Mouse (Mus musculus): ENCODE measurements around the gene Scaf8. TPM values are rescaled to one million over a fixed set of nuclear protein-coding genes. Genes with fewer than 3 reads are reported as not detected.
"Not testable (repeated sequence)": the region's sequence is repeated elsewhere in the genome, so short reads cannot be mapped to it uniquely, and the experiment has no call there.

Gene Scaf8
- total RNA-seq, 2 experiments from 2014 or later, result 52.9 to 61.2 TPM

DNA sequence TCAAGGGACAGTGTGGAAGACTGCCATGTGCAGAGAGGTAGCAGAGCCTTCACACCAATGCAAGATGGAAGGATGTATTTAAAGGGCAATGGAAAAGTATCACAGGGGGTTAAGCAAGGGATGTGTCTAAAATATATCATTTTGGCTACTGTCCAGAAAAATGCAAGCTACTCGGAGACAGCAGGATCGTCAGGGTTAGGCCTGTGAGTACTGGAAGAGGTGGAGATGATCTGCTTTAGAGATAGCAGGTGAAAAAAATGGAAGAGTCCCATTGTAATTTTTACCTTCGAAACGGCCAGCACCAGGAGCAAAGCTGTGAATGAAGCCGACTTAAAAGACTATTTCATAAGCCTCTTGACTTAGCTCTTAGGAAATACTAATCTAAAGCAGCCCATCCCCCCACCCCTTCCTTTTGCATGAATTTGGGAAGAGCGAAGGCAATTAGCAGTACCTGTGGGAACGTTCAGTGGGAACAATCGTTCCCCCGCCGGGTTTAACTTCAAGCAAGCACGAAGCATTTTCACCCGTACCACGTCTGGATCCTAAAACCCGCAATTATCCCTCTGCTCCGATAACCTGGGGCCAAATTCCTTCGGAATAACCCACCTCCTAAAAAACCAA is 925 bp upstream of the Scaf8 start:
- peak; percentile 22 for ATAC-seq (replicated peaks; ENCODE audit: low FRiP score, low TSS enrichment, poor library complexity, severe bottlenecking)

DNA sequence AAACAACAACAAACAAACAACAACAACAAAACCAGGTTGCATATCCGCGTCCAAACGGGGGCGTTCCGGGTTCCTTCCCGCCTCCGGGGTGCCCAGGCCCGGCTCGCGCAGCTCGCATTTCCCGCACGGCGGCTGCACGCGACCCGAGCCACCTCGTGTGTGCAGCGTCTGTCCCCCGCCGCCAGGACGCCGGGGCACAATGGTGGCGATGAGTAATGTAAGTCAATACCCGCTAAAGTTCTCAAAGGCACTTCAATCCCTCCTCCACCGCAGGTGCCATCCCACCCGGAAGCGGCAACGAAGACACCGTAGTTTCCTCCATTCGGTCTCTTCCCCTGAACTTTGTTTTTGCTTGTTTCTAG is 433 bp upstream of the Scaf8 start:
- peak; percentile 74 for ATAC-seq (replicated peaks; ENCODE audit: low FRiP score, low TSS enrichment, poor library complexity, severe bottlenecking)

DNA sequence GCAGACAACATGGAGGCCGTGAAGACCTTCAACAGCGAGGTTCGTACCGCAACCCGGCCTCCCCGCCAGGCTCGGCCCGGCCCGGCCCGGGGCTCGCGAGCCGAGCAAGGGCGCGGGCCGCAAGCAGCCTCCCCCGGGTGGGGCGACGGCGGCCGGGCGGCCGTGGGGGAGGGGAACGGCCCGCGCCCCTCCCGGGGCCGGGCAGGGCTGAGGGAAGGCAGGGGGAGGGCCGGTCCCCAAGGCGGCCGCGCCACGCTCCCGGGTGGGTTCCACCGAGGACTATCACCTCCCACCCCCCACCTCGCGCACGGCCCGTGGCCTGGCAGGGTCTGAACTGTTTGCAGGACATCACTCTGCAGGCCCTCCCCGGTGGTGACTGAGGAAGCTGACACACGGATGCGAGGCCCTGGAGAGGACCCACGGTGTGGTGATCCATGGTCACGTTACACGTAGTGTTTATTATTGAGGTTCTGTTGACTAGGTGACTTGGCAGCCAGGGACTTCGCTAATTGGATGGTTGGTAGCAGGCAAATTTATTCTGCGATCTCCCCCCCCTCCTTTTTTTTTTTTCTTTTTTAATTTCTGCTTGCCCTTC is 705 bp downstream of the Scaf8 start:
- ATAC-seq (replicated peaks; ENCODE audit: low FRiP score, low TSS enrichment, poor library complexity, severe bottlenecking), result peak; percentile 72

DNA sequence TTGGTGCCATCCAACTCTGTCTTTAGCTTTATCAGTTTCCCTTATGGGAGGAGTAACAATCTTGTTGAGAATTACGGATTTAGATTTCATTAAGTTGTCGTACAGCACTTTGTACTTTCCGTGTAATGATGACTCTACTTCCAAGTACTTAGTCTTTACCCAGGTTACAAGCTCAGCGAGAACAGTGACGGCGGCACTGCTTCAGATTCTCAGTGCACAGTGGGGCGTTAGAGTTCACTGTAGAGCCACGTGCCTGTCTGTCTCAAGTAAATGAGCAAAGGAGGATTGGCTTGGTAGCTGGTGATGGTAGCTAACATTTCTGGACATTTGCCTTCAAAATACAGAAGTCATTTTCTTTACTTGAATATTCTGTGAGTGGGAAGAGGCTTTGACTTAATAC is 6.2 kb downstream of the Scaf8 start:
- not testable (repeated sequence) for ATAC-seq (replicated peaks; ENCODE audit: low FRiP score, low TSS enrichment, poor library complexity, severe bottlenecking)

DNA sequence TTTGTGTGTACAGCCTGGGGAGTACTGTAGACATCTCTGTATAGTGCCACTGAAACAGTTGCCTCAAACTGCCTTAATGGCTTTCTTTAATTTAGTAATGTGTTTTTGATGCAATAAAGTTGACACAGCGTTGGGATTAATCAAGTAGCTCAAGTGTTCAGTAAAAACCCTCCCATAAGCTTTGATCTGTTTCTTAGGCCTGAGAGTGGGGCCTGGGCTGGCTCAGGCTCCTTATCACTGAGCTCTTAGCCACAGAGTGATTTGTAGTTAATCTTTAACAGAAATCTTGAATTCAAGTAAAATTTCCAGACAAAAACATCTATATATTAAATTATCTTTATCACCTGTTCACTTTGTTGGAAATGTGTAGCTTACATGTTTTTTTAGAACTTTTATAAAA is 8.8 kb downstream of the Scaf8 start:
- ATAC-seq (replicated peaks; ENCODE audit: low FRiP score, low TSS enrichment, poor library complexity, severe bottlenecking), result peak; percentile 53; the same call in 1 of the 2 replicates

DNA sequence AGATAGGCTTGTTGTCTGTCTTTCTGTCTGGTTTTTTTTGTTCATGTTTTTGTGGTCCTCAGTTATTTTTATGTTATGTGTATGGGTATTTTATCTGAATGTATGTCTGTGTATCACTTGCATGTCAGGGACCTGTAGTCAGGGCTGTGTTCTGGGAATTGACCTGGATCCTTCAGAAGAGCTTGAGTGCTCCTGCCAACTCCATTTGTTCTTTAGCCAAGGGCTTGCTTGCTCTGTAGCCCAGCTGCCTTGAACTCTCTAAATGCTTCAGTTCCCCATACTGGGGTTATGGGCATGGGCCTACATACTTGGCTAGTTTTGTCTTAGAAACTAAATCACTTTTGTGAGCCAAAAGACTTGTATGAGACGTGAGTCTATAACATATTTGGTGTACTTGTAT is 13.9 kb downstream of the Scaf8 start:
- no peak for ATAC-seq (replicated peaks; ENCODE audit: low FRiP score, low TSS enrichment, poor library complexity, severe bottlenecking)

DNA sequence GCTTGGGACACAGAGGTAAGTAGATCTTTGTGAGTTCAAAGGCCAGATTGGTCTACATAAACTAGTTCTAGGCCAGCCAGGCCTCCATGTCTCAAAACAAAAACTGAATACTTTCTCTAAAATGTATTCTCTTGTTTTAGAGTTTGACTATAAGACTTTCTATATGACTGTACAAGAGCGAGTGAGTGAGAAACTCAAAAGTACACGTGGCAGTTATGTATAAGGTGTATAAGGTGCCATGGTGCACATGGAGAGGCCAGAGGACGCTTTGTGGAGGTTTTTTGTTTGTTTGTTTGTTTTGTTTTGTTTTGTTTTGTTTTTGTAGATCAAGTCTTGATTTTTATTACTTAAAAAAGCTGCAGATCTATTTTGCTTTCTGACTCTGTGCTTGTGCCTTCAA is 15.0 kb downstream of the Scaf8 start:
- ATAC-seq (replicated peaks; ENCODE audit: low FRiP score, low TSS enrichment, poor library complexity, severe bottlenecking), result no peak

DNA sequence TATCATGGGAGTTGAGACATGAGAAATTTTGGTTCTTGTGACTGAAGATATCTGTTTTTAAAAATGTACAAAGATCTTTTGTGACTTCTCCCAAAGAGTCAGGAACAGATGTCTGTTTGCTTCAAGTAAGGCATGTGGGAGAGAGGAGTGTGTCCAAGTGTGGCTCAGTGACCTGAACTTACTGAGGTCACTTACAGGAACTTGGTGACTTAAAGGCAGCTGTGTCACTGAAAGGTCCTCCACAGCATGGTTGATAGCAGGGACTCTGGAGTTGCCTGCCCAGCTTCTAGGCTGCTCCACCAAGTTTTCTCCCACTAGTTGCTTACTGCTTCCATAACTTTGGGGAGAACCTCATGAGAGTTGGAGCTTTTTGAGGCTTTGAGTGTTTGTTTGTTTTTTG is 20.6 kb downstream of the Scaf8 start:
- ATAC-seq (replicated peaks; ENCODE audit: low FRiP score, low TSS enrichment, poor library complexity, severe bottlenecking), result no peak

DNA sequence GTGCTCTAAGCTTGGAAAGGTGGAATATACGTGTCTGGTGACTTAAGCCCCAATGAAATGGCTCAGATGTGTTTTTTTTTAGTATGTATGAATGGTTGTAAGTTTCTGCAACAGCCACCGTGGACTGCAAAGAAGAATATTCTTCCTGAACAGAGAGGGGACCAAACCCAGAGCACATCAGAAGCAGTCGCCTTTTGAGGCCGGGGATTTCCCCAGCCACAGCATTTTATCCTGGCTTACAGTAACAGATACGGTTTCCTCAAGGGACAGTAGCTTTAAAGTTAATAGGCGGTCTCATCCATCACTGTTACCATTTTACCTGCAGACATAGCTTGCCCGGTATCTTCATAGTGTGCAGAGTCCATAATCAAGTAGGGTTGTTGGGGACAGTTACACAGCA is 21.4 kb downstream of the Scaf8 start:
- ATAC-seq (replicated peaks; ENCODE audit: low FRiP score, low TSS enrichment, poor library complexity, severe bottlenecking), result no peak

DNA sequence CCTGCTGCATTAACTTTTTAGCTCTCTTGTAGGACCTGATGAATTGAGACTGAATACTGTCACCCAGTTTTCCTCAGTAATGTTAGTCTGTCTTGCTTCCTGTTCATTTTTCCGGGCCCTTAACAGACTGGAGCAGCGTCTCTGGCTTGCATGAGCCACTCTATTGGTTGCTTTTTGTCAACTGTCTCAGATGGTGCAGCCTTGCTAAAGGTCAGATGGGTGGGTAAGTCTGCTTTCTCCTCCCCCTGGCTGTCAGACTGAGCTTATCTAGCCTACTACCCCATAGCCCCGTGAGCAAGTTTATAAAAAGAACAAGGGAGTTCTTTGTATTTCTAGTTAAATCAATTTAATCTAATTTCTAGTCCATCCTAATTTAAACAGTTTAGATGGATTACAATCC is 23.6 kb downstream of the Scaf8 start:
- peak; percentile 87 for ATAC-seq (replicated peaks; ENCODE audit: low FRiP score, low TSS enrichment, poor library complexity, severe bottlenecking)

DNA sequence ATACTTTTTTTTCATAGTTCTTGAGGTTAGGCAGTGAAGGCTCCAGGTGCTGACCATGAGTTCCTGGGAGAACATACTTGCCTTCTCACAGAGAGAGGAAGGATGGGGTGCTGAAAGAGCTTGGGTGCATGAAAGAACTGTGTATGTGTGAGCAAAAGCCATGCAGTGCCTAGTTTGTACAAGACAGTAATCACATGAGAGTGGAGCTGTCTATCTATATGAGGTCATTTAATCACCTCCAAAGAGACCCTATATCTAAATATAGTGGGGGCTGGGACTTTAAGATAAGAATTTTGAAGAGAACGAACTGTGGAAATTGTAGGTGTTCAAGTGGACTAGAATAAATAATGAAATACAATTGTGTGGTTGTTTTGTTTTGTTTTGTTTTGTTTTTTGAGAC is 25.3 kb downstream of the Scaf8 start:
- peak; percentile 78 for ATAC-seq (replicated peaks; ENCODE audit: low FRiP score, low TSS enrichment, poor library complexity, severe bottlenecking)

DNA sequence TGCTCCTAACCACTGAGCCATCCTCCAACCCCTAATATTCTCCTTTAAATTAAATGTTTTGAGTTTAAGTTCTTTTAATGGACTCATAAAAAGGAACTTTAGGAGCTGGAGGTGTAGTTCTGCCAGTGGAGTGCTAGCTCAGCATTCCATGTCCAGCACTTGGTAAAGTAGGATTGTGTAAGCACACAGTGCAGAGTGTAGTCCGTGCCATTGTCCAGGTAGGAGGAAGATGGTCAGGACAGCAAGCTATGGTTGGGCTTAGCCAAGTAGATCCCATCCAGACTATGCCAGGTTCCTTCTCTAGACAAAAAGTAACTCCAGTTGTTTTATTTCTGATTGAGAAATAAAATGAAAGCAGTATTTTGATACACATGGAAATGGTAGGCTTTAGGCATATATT is 34.1 kb downstream of the Scaf8 start:
- no peak for ATAC-seq (replicated peaks; ENCODE audit: low FRiP score, low TSS enrichment, poor library complexity, severe bottlenecking)

DNA sequence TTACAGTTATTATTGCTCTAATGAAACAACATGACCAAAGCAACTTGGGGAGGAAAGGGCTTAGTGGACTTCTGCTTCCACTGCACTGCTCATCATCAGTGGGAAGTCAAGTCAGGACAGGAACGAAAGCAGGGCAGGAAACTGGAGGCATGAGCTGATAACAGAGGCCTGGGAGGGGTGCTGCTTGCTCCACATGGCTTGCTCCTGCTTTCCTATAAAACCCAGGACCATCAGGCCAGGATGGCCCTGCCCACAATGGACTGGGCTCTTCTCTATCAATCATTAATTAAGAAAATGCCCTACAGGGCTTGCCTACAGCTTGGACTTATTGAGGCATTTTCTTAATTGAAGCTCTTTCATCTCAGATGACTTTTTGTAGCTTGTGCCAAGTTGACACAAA is 34.8 kb downstream of the Scaf8 start:
- no peak for ATAC-seq (replicated peaks; ENCODE audit: low FRiP score, low TSS enrichment, poor library complexity, severe bottlenecking)

DNA sequence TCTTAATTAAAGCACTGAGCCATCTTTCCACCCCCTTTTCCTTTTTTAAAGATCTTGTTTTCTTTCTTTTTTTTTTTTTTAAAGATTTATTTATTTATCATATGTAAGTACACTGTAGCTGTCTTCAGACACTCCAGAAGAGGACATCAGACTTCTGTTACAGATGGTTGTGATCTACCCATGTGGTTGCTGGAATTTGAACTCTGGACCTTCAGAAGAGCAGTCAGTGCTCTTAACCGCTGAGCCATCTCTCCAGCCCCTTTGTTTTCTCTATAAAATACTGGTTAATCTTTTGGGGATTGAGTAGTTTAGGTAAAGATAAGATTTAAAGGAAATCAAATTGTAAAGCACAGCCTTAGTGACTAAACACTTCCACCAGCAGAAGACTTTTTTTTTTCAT is 35.9 kb downstream of the Scaf8 start:
- not testable (repeated sequence) for ATAC-seq (replicated peaks; ENCODE audit: low FRiP score, low TSS enrichment, poor library complexity, severe bottlenecking)

DNA sequence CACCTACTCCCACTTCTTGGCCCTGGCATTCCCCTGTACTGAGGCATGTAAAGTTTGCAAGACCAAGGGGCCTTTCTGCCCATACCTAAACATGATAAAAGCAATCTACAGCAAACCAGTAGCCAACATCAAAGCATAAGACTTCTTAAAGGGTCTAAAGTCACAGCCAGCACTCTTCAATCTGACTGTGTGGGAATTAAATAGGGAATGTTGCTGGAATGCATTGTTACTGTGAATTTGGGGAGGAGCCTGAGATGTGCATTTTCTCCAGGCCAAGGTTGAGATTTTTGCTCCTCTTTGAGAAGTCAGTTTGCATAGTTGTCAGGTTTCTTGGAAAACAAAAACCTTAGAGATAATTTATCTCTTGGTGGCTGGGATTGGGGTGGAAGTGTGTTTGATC is 36.4 kb downstream of the Scaf8 start:
- no peak for ATAC-seq (replicated peaks; ENCODE audit: low FRiP score, low TSS enrichment, poor library complexity, severe bottlenecking)

DNA sequence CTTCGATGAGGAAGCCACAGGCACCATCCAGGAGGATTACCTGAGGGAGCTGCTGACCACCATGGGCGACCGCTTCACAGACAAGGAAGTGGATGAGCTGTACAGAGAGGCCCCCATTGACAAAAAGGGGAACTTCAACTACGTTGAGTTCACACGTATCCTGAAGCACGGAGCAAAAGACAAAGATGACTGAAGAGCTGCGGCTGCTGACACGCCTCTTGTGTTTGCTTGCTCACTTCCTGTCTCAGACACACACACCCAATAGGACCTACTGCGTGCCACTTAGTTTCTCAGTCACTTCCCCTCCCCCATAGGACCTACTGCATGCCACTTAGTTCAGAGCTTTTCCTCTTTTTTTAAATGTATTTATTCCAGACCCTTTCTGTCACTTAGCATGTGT is 41.4 kb downstream of the Scaf8 start:
- ATAC-seq (replicated peaks; ENCODE audit: low FRiP score, low TSS enrichment, poor library complexity, severe bottlenecking), result peak; percentile 67; the same call in 1 of the 2 replicates

DNA sequence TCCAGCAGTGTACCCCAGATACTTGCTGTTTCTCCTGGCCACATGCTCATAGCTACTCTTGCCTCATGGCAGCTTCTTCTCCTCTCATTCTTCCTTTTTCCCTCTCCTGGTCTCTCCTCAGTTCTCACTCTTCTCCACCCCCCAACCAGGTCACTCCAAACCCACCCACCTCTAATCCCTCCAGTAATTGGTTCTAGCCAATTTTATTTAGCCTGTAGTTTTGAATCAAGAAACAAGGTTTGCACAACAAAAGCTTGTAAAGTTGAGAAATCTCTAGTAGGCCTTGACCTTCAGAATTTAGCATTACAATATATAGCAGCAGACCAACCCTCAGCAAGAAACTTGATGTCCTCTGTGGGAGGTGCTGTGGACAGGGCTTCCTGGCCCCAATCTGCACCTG is 42.2 kb downstream of the Scaf8 start:
- no peak for ATAC-seq (replicated peaks; ENCODE audit: low FRiP score, low TSS enrichment, poor library complexity, severe bottlenecking)

DNA sequence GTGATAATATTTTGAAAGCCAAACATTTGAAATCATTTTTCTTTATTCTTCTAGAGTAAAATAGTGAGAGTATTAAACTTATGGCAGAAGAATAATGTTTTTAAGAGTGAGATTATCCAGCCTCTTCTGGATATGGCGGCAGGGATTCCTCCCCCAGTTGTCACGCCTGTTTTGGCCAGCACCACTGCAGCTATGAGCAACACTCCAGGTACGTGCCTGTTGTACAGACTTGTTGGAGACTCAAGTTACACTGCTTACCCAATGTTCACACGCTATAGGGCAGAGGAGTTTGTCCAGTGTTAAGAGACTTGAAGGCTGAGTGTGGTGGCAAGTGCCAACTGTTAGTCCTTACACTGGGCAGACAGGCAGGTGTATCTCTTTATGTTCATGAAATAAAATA is 48.1 kb downstream of the Scaf8 start:
- ATAC-seq (replicated peaks; ENCODE audit: low FRiP score, low TSS enrichment, poor library complexity, severe bottlenecking), result no peak

DNA sequence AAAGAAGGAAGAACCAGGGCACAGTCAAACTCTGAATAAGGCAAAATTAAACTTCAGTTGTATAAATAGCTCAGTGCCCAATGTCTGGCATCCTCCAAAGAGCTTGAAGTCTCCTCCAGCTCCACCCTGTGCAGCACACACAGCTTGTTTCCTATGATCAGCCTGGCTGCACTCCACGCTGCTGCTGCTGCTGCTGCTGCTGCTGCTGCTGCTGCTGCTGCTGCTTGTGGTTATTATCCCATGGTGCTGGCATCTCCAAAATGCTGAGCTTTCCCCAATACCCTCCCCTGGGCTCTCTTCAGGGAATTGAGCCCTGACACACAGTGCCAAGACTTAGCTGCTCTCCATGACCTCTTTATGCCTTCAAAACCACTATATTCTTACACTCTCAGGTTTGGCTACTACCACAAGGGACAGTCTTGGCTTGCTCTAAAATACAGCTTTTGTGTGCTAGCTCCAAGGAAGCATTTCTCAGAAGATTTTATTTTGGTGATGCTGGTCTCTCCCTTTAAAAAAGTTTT is 65.7 kb downstream of the Scaf8 start:
- ATAC-seq (replicated peaks; ENCODE audit: low FRiP score, low TSS enrichment, poor library complexity, severe bottlenecking), result not testable (repeated sequence)

DNA sequence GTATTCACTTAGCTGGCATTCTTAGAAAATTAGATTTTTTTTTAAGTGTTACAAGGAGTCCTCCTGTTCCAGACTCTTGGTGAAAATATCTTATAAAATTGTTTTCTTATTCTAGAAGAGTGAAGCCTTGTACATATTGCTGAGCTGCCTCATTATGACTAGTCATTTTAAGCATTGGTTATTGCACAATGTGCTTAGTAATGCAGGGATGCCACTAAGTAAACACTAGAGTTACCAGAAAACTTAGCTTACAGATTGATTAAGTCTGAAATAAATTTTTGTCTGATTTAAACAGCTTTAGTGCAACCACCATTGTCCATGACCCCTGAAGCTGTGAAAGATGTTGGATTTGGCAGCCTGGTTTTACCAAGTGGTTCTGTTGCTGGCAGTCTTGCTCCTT is 80.7 kb downstream of the Scaf8 start:
- not testable (repeated sequence) for ATAC-seq (replicated peaks; ENCODE audit: low FRiP score, low TSS enrichment, poor library complexity, severe bottlenecking)

DNA sequence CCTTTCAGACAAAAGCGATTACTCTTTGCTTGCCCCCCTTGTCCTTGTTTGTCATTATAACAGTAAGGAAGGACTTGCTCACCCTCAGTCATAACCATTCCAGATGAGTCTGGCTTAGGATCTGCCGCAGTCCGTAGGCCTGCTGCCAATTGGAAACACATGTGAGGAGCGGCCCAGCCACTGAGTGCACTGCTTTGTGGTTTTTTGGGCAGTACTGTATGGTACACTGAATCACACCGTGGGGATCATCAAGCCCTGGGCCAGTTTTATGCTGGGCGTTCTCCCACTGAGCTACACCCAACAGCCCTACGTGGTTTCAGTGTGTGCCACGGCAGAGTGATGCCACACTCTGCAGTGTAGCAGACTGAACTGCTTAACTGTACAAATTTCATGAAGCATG is 85.6 kb downstream of the Scaf8 start:
- no peak for ATAC-seq (replicated peaks; ENCODE audit: low FRiP score, low TSS enrichment, poor library complexity, severe bottlenecking)
